Mouse (Mus musculus) lung, embryonic 16.5 days (tissue): ENCODE measurements around the gene Ddx31. TPM values are rescaled to one million over a fixed set of nuclear protein-coding genes. Genes with fewer than 3 reads are reported as not detected.

Experiments used
- ATAC-seq: fragments of 200-750 bp; cut with Nextera tagmentation; 2 replicates; pipeline ENCODE4 v1.8.0; 2017; ENCODE audit warnings: low read depth, mild to moderate bottlenecking, moderate library complexity
- H3K27ac ChIP-seq: fragments of 300-500 bp; sonication (generic); 2 replicates; pipeline ENCODE4 v1.5.1; 2014; ENCODE audit warnings: mild to moderate bottlenecking, control low read depth, low read length
- H3K27me3 ChIP-seq: fragments of 300-500 bp; sonication (generic); 2 replicates; pipeline ENCODE4 v1.6.1; 2014; ENCODE audit warnings: low read depth, low read length, mixed read lengths; ENCODE audit not compliant: control insufficient read depth, insufficient read depth
- H3K36me3 ChIP-seq: fragments of 300-500 bp; sonication (generic); 2 replicates; pipeline ENCODE4 v1.6.1; 2014; ENCODE audit warnings: low read length; ENCODE audit not compliant: control insufficient read depth, insufficient read depth
- H3K4me1 ChIP-seq: fragments of 300-500 bp; sonication (generic); replicated peaks from 2 replicates; pipeline ENCODE4 v1.6.1; 2014; ENCODE audit warnings: low read length, mixed read lengths; ENCODE audit not compliant: control insufficient read depth, insufficient read depth
- H3K4me2 ChIP-seq: fragments of 300-500 bp; sonication (generic); 2 replicates; pipeline ENCODE4 v1.6.1; 2014; ENCODE audit warnings: low read depth, low read length, control low read depth
- H3K4me3 ChIP-seq: fragments of 300-500 bp; sonication (generic); 2 replicates; pipeline ENCODE4 v1.5.1; 2014; ENCODE audit warnings: mild to moderate bottlenecking, low read length, control low read depth
- H3K9ac ChIP-seq: fragments of 300-500 bp; sonication (generic); 2 replicates; pipeline ENCODE4 v1.6.1; 2014; ENCODE audit warnings: low read length, control low read depth
- H3K9me3 ChIP-seq: fragments of 300-500 bp; sonication (generic); 2 replicates; pipeline ENCODE4 v1.6.1; 2016; ENCODE audit warnings: low read length; ENCODE audit not compliant: control insufficient read depth
- WGBS: fragments of 180-500 bp; shearing (Covaris S2); extraction: QIAGEN DNeasy Blood & Tissue Kit; methylation state at CpG from one replicate; pipeline ENCODE4 v1.1.7; 2014; 5-methylcytosine and 5-hydroxymethylcytosine counted together
- polyA plus RNA-seq: library from polyadenylated mRNA; unstranded; fragments of >200 nt; fragmentation: Nextera tagmentation; extraction: Ambion mirVana; gene quantifications from 2 replicates; pipeline ENCODE4 v1.2.1, GENCODE M21; 2015

Ddx31 gene
- polyA plus RNA-seq, 1 experiment from 2014 or later, result 13.2 TPM

GRCm38 (mm10) chr2:28915104-28915738 is 75.0 kb downstream of the Ddx31 start:
- ATAC-seq, result no peak
- H3K4me1 ChIP-seq, result peaks cover 4% of the 10 kb centered on the region; the same call in 1 of the 2 replicates
- H3K36me3 ChIP-seq, result no peaks in the 10 kb centered on the region
- H3K27me3 ChIP-seq, result peaks cover 97% of the 10 kb centered on the region
- 6% methylated on average over 22 of the region's 22 CpGs for WGBS
- H3K27ac ChIP-seq, result no peak overlapping the region
- no peak overlapping the region for H3K9ac ChIP-seq
- no peaks in the 10 kb centered on the region for H3K9me3 ChIP-seq
- H3K4me2 ChIP-seq, result no peak overlapping the region
- no peak overlapping the region for H3K4me3 ChIP-seq

GRCm38 (mm10) chr2:28915768-28916512 is 75.7 kb downstream of the Ddx31 start:
- Histone ChIP-seq H3K4me3 (peak overlapping the region; percentile 11; the same call in 1 of the 2 replicates), H3K36me3 (no peaks in the 10 kb centered on the region), H3K9ac (no peak overlapping the region), H3K27ac (no peak overlapping the region), H3K4me1 (peaks cover 4% of the 10 kb centered on the region; the same call in 1 of the 2 replicates), H3K4me2 (peak overlapping the region; percentile 33), H3K9me3 (no peaks in the 10 kb centered on the region), H3K27me3 (peaks cover 90% of the 10 kb centered on the region)
- peak; percentile 87 for ATAC-seq
- 1% methylated on average over 50 of the region's 50 CpGs for WGBS

- WGBS, result 3% methylated on average over 18 of the region's 18 CpGs
These were observed 76.3 kb downstream of the Ddx31 start, which contains the start of gene Barhl1 for GRCm38 (mm10) chr2:28916513-28916865. Gene Barhl1 (minus strand): TSS chr2:28916668.

DNA sequence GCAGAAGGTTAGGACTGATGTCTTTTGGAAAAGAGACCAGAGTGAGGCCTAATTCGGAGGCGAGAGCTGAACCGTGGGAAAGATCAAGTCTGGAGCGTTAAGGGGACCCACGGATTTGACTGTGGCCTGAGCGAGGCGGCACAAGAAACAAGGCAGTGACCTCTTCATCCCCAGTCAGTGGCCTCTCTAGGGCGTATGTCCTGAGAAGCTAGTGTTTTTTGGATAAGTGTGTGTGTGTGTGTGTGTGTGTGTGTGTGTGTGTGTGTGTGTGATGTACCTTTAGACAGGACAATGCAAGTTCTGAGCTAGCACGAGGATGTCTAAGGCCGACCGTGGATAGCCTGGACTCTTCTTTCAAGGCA is 76.9 kb downstream of the Ddx31 start:
- 11% methylated on average over 11 of the region's 11 CpGs for WGBS
- H3K4me1 ChIP-seq, result peaks cover 4% of the 10 kb centered on the region; the same call in 1 of the 2 replicates
- ATAC-seq, result no peak
- H3K36me3 ChIP-seq, result no peaks in the 10 kb centered on the region
- H3K27ac ChIP-seq, result no peak overlapping the region
- no peak overlapping the region for H3K9ac ChIP-seq
- H3K27me3 ChIP-seq, result peaks cover 81% of the 10 kb centered on the region
- H3K9me3 ChIP-seq, result no peaks in the 10 kb centered on the region
- H3K4me2 ChIP-seq, result no peak overlapping the region
- no peak overlapping the region for H3K4me3 ChIP-seq

More at GRCm38 (mm10) chr2:28916513-28916865, 76.3 kb downstream of the Ddx31 start, which contains the start of gene Barhl1:
- Histone ChIP-seq H3K4me1 (peaks cover 4% of the 10 kb centered on the region; the same call in 1 of the 2 replicates), H3K27me3 (peaks cover 84% of the 10 kb centered on the region), H3K27ac (no peak within 1 kb of the TSS), H3K36me3 (no peaks in the 10 kb centered on the region), H3K4me2 (peak within 1 kb of the TSS; percentile 33), H3K4me3 (peak within 1 kb of the TSS; percentile 18), H3K9me3 (no peaks in the 10 kb centered on the region), H3K9ac (no peak within 1 kb of the TSS)
- no peak for ATAC-seq

DNA sequence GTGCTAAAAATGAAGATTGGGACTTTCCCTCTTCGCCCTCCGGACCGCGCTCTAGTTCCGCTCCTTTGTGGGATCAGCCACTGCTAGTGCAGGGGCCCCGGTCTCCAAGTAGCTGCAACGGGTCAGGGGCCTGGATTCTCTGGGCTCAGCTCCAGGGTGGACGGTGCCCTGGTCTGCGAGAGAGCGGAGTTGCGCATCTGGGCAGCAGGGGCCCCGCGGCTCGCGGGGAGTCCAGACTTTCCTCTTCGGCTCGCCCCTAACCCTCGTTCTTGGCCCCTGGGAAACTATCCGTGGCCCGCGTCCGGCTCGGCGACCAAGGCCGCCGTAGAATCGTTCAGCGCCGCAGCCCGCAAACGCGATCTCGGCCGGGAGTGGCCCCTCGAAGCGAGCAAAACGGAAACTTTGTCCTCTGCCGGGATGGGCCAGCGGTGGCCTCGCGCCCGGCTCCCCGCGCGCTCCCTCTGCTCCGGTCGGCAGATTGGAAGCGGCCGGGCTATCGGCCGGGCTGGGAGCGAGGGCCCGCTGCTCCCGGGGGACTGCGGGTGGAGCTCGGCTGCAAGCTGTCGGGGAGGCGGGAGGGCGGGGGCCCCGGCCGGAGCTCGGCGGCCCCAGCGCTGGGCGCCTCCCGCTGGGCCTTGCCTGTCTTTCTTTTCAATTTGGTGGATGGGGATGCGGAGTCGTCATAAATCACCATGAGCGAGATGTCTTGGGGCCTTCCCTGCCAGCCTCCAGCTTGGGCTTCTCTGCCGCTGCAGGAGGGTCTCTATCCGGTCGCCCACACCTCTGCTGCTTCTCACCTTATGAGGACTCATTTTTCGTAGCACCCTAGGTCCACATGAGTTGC is 77.5 kb downstream of the Ddx31 start:
- Histone ChIP-seq H3K27me3 (peaks cover 81% of the 10 kb centered on the region), H3K9ac (no peak overlapping the region), H3K4me1 (peaks cover 4% of the 10 kb centered on the region; the same call in 1 of the 2 replicates), H3K9me3 (no peaks in the 10 kb centered on the region), H3K4me2 (peak overlapping the region; percentile 18; the same call in 1 of the 2 replicates), H3K27ac (no peak overlapping the region), H3K36me3 (no peaks in the 10 kb centered on the region), H3K4me3 (peak overlapping the region; percentile 18; the same call in 1 of the 2 replicates)
- 0 out of 2 replicates have a peak, but pooled peaks have one; percentile 34 for ATAC-seq
- WGBS, result 2% methylated on average over 61 of the region's 73 CpGs

GRCm38 (mm10) chr2:28919001-28919400 is 78.8 kb downstream of the Ddx31 start:
- Histone ChIP-seq H3K4me3 (no peak overlapping the region), H3K9ac (no peak overlapping the region), H3K36me3 (no peaks in the 10 kb centered on the region), H3K27me3 (peaks cover 69% of the 10 kb centered on the region), H3K4me2 (no peak overlapping the region), H3K9me3 (no peaks in the 10 kb centered on the region), H3K27ac (no peak overlapping the region), H3K4me1 (peaks cover 4% of the 10 kb centered on the region; the same call in 1 of the 2 replicates)
- ATAC-seq, result no peak
- 0% methylated on average over 4 of the region's 4 CpGs for WGBS

GRCm38 (mm10) chr2:28923912-28924311 is 83.7 kb downstream of the Ddx31 start:
- Histone ChIP-seq H3K9ac (no peak overlapping the region), H3K4me3 (no peak overlapping the region), H3K9me3 (no peaks in the 10 kb centered on the region), H3K36me3 (no peaks in the 10 kb centered on the region), H3K4me1 (no peaks in the 10 kb centered on the region), H3K4me2 (no peak overlapping the region), H3K27me3 (peaks cover 21% of the 10 kb centered on the region), H3K27ac (no peak overlapping the region)
- 0% methylated on average over 4 of the region's 4 CpGs for WGBS
- peak; percentile 66; the same call in 1 of the 2 replicates for ATAC-seq

DNA sequence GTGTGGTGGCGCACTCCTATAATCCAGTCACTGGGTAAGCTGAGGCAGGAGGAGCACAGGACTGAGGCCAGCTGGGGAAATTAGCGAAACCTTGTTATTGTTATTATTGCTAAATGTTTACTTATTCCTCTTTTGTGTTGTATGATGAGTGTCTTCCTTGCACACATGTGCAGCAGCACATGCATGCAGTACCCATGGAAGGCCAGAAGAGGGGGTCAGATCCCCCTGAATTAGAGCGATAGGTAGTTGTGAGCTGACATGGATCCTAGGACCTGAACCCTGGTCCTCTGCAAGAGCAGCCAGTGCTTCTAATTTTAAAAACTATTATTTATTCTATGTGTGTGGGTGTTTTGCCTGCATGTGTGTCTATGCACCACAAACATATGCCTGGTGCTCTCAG is 90.4 kb downstream of the Ddx31 start:
- Histone ChIP-seq H3K9ac (no peak overlapping the region), H3K27ac (no peak overlapping the region), H3K4me3 (no peak overlapping the region), H3K4me1 (no peaks in the 10 kb centered on the region), H3K27me3 (no peaks in the 10 kb centered on the region), H3K36me3 (no peaks in the 10 kb centered on the region), H3K9me3 (no peaks in the 10 kb centered on the region), H3K4me2 (no peak overlapping the region)
- ATAC-seq, result no peak
- 74% methylated on average over 3 of the region's 3 CpGs for WGBS

DNA sequence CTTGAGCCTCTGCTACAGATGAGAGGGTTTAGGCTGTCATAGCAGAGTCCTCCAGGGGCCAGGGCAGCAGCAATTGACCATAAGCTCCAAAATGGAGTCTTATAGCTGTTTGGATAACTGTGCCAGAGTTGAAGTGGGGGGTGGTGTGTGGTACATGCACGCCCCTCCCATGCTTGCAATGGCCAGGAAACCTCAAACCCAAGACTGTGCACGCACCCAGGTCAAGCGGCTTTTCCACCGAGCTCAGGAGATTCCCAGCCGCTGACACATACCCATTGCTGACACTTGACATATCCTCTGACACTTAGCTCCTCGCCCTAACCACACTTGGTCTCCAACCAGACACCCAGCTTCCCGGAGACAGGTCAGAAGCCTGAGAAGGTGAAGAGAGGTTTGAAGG is 98.8 kb downstream of the Ddx31 start:
- Histone ChIP-seq H3K4me1 (no peaks in the 10 kb centered on the region), H3K27me3 (no peaks in the 10 kb centered on the region), H3K36me3 (no peaks in the 10 kb centered on the region), H3K4me3 (no peak overlapping the region), H3K4me2 (no peak overlapping the region), H3K9me3 (no peaks in the 10 kb centered on the region), H3K27ac (no peak overlapping the region), H3K9ac (no peak overlapping the region)
- no peak for ATAC-seq
- WGBS, result 54% methylated on average over 7 of the region's 7 CpGs
